Mouse (Mus musculus) 416B (cell line): ENCODE measurements around the gene Klrg1.

Experiments used
- DNase-seq: peaks from one replicate; pipeline ENCODE4 v3.0.0; 2011; ENCODE audit warnings: low read depth

Gene Klrg1

DNA sequence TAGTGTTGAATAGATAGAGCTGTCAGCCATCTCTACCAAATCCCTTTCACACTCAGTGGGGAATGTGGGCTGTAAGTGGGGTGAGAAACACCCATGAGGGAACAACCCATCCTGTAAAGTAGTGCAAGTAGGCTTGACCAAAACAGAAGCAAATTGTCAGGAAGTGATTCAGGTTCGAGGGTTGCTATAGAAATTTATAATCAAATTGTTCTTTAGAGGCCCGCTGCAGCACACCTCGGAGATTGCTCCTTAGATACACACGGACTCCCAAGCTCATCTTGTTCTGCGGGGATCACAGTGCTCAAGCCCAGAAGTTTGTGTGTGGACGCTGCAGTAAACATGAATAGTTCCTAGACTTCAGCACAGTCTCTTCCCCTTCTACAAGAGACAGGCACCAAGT, at the start of gene Klrg1:
Gene Klrg1, minus strand, starts transcription at position 101 of the 400 bp plus-strand sequence.
- DNase-seq: no peak

DNA sequence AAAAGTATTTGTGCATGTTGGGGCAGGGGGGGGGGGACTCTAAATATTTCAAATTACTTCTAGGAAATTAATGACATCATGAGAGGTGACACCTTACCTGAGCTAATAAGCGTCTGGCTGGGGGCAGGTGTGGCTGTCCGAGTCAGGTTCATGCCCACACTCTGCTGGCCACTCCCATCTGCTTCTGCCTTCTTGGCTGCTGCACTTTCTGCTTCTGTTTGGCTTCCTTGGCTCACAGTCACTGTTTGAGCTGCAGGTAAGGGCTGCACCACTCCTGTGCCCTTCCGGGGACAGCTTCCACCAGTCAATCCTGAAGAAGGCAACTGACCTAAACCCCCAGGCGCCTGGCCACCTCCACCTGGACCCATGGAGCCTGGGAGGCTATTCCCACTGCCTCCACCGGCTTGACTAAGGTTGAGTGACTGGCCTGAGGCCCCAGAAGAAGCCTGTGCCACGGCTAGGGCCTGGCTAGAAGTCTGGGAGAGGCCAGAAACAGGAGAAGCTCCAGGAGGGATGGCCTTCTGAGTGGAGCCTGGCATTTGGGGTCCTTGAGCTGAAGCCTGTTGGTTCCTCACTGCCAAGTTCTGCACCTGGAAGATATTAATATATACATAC, 42.8 kb upstream of the Klrg1 start:
- DNase-seq: no peak

DNA sequence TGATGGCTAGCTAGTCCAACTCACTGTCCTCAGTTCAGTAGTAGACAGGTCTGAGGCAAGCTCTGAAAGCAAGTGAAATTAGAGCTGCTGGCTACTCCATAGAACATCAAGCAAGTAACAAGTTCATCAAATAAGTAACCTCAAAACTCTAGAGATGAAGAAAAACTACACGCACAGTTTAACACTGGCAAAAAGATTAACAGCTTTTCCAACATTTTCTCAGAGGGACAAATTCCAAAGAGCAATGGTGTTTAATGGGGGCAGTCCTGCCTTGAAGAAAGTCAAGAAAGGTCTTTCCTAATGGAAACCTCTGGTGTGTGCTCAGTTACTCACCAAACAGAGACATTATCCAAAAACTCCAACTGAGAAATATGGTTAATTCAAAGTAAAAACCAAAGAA, 36.0 kb upstream of the Klrg1 start:
- DNase-seq: no peak

DNA sequence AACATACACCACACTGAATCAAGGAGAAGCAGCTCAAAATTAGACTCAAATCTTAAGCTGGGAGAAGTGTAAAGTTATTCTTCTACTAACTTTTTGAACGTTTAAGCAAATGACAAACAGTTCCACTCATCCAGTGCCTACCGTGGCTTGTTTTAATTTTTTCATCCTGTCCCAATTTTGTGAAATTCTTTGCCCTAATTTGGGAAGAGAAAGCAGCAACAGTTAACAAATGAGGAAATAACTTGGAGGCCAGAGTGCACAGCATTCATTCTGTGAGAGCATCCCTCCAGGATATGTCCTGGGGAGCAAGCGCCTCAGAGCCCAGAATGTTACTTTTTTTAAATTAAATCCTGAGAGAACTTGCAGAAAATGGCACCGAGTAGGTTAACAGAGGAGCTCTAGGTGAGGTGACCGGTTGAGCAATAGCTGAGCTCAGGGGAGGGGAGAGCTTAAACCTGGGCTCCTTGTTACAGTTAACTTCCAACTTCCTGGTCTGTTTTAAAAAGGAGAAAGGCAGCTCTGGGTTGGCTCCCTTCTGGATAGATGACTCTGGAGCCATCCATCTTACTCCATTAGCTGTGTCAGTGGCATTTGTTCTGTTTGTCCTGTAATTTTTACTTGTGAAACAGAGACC, 27.6 kb upstream of the Klrg1 start:
- DNase-seq: peak; percentile 27

DNA sequence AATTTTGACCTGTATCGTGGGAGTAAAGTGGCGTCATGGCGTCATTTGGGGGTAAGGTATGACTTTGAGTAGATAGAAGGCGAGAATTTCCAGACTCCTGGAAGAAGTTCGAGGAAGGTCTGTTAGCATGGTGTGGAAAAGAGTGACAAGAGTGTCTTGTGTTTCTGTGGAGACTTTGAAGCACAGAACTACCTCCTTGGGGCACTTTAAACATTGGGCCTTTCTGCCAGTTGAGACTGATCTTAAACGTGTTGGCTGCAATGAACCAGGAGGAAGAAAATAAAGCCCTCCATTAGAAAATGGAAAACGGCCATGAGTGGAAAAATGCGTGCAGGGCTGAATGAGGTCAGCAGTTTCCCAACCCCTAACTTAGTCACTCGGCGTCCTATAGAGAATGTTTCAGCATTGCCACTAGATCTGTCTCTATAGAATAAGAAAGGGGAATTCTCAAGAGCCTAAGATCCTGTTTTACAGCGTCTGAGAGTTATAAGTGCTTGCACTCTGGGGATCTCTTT, 26.8 kb upstream of the Klrg1 start:
- DNase-seq: peak; percentile 64

DNA sequence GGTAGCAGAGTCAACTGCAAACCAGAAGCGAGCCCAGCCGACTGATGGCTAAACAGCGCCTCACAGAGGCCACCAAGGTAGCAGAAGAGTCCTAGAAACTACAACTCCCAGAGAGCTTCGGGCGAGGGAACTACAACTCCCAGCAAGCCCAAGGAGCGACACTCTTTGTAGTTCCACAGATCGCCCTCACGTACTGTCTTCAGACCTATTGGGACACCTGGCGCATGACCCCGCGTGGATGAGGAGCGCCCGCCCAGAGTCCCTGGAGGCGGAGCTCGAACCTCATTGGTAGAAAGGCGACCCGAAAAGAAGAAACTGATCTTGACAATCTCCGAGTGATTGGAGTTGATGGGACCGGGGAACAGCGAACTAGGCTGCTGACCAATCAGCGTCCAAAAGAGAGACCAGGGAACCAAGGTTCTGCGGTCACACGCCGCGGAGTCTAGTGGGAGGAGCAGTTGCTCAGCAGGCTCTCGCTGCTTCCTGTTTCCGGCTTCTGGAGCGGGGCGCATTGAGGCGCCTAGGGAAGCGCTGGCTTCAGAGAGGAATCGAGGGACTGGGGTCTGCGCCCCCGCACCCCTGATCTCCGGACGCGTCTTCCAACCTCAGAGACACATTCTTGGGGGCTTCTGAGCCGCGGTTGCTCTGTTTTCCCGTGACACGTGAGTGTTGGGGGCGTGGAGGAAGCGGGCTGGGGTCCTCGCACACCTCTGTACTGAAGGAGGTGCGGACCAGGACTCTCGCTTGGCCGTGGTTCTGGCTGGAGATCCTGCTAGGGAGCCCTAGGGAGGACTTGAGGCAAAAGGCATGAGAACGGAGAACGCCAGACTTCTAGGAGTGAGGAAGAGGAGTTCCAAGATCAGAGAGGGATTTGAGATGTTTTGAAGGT, 26.1 kb upstream of the Klrg1 start, which contains the start of gene M6pr:
Gene M6pr, plus strand, starts transcription at position 216 of the 889 bp plus-strand sequence.
- DNase-seq: peak; percentile 99

DNA sequence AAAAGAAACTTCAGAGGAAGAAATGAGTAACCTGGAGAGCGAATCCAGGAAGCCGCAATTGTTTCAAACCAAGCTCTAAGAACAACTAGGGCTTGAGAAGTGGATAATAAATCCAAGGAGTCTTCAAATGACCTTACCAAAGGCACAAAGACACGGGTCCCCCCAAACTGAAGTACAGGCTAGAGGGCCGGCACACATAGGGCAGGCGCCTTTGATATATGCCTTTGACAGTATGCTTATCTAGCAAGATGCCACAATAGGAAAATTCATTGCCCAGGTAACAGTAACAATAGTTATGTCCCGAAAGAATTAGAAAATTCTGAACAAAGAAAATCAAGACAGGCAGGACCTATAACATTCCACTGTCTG, 25.4 kb upstream of the Klrg1 start:
- DNase-seq: no peak

DNA sequence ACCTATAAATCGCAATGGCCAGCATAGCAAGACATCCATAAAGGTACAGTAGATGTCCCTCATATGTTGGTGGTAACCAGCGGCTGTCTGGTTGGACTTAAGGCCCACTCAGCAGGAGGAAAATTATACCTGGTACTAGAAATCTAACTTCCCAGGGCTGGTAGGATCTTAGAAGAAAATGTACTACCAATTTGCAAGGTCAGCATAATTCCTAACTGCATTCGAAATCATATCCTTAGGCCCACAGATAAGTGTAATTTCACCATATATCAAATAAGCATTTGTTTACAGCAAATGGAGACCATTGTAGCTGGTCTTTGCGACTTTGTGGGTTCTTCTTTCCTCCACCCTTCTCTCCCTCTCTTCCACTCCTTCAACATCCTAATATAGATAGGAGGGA, 24.0 kb upstream of the Klrg1 start:
- DNase-seq: no peak

DNA sequence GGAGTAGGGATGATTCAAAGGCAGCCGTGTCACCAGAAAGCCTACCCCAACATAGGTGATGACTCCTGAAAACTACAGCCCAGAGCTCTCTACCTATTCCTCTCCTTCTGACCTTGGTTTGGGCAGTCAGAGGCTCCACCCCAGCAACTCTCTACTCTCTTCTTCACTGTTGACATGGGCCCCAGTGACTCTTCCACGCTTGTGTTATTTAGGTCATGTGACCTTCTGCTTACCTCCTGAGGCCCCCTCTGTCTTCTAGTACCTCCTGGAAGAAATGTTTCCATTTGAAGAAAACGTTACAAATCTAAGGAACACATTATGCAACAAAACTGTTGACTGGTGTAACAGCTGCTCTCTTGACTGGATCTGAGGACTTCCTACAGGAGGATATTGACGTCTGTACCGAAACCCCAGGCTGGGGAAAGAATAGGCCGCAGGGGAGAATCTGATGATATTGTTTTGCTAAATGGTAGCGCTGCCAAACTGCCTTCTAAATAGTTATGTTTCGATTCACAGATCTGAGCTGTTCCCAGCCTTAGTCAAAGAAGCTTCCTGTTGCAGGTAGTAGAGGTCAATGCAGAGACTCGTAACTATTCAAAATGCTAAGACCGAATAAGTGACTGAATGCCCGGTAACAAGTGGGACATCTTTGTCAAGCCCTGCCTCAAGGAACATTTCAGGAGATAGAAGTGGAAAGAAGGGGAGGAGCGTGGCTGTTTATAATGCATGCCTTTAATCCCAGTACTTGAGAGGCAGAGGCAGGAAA, 22.3 kb upstream of the Klrg1 start:
- DNase-seq: no peak

DNA sequence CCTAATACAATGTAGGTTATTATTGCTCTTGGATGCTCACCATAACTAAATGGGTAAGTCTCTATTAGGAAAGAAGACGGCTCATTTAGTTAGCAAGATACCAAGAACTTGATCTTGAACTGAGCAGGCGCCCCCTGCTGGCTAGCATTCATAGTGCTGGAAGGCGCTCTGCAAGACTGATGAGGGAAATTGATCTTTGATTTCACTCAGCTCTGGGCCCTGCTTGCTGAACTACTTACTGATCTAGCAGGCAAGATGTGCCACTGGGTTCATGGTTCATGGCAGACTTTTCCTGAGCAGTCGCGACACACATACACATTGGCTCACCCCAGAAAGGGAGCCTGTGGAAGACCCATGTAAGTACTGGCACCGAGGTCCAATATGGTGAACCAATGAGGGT, 21.7 kb upstream of the Klrg1 start:
- DNase-seq: peak; percentile 78

DNA sequence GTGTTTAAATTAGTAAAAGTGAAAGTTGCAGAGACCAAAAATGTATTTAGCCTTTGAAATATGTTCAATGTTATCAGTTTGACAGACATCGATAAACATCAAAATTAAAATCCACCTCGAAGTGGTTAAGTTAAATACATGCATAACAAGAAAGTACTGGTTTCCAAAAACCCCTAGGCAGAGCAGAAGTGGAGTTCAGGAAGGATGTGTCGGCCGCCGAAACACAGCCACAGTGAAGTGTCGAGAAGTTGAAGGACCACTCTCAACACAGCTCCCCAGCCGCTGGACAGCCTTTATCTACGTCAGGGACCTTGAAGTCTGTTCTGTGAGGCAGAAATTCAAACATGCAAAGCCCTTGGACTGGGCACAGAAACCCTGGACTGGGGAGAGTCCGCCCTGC, 20.8 kb upstream of the Klrg1 start:
- peak; percentile 18 for DNase-seq

DNA sequence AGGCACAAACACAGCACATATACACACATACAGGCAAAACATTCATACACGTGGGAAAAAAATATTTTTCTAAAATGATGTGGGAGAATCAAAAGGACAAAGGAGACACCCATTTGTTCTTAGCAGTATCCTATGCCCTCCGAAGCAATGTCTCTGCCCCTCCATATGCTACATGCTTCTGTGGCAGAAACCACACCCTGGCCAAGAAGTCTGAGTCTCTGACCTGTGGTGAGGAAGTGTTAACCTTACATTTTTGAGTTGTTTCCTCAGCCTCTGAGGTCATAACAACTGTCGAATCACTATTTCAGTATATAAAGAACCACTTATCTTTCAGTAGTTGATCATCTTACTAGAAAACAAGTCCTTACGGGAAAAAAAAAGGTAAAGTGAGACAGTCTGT, 20.0 kb upstream of the Klrg1 start:
- DNase-seq: peak; percentile 59

DNA sequence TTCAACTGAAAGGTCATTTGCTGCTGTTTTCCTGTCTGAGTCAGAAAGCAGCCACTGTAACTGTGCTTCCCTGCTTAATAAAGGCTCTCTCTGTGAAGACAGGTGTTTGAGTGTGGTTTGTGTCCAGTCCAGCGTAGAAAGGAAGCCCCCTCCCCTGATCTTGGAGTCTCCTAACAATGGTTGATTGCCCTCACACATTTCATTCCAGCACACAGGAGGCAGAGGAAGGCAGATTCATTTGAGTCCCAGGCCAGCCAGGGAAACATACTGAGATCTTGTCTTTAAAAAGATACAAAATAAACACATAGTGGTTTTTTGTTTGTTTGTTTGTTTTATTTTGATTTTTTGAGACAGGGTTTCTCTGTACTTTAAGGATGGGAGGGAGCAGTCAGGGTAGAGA, 19.4 kb upstream of the Klrg1 start:
- no peak for DNase-seq

DNA sequence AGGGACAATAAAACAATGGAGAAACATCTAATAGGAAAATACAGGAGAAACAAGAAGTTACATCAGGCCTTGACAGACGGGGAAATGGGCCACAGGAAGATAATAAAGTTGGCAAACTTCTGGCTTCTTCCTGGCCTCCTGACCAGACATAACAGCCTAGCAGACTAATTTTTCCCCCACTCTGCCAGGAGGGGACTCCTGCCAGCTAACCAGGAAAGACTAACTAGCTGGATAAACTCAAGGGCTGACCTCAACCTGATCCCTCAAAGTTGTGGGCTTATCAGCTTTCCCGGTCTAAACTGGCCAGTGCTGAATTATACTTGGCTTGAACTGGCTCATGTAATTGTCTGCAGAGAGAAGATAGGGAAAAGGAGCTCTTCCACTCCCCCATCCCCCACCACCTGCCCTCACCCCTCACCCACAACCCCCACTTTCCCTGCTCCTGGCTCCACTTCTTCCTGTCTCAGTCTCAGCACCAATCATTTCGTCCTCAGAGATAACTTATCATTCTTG, 17.0 kb upstream of the Klrg1 start:
- DNase-seq: peak; percentile 36

DNA sequence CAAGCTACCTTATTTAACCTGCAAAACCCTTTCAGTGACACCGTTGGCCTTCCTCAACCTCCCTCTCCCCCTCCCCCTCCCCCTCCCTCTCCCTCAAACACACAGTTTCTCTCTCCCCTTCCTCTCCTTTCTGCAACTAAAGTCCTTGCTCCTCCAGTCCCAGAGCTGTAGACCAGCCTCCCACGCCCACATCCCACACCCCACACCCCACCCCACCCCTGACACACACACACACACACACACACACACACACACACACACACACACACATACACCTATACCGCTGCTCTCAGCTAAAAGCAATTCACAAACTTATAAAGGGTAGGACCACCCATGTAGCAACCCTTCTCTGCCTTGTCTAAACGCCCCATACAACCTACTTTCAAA, 15.5 kb upstream of the Klrg1 start:
- no peak for DNase-seq

DNA sequence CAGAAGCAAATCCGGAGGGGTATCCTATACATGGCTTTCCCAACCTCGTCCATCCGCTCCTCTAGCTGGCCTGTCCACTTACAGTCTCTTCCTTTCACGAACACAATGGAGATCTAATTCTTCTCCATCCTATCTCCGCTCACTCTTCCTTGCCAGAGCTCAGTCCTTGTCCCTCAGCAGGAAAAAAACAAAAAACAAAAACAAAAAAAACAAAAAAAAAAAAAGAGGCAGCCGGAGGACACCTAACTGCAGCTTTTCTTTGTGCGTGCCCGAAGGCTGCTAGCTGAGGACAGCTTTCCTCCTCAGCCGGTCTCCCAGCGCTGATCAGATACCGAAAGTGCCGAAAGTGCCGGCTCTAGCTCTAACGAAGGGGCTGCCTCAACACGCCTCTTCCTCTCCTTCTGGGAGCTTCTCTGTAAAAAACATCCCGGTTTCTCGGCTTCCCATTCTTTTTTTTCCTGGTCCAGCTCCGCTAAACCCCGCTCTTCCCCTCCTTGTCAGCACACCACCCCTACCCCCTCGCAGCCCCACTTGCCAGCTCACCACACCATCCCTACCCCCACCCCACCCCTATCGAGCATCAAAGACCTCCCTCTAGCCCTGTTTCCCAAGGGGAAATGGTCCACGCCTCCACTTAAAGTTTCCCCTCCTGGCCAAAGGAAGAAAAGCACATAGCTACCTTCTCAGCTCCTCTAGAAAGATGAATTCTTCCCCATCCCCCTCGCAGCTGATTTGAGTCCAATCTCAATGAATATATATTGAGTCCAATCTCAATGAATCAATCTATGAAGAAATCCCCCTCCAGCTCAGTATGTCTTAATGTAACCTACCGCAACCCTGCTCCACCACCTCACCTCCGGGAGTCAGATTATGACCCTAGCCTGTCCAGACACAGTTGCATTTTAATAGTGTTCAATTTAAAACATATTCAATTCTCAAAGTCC, 14.9 kb upstream of the Klrg1 start:
- no peak for DNase-seq

DNA sequence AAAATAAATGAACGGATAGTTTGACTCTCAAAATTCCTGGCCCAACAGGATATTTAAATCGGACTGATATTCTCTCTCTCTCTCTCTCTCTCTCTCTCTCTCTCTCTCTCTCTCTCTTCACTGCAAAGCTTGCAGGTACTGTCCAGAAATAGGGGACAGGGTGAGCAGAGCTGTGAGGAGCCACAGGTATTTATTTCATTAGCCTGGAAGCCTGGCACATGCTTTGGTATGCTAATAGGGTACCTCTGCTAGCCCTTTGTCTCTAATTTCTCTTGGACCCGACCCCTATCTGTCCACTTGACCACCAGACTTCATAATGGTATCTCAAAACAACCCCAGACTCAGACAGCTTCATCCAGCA, 14.2 kb upstream of the Klrg1 start:
- DNase-seq: no peak

DNA sequence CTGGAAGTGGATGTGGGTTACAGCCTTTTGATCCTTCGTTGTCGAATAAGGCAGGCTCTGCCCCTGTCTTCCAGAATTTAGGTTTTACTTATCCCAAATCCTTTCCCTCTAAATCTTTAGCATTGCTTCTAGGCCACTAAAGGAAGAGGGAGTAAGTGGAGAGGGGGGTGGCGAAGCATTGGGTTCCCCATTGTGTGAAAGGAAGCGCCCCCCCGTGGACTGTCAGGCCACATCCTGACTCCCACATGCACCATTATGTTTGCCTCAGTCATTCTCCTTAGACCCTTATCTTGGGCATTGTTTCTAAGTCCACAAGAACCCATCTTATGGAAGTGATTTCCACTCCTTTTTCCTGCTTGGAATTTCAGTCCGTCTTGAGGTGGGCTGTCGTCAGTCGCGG, 12.6 kb upstream of the Klrg1 start:
- DNase-seq: no peak

DNA sequence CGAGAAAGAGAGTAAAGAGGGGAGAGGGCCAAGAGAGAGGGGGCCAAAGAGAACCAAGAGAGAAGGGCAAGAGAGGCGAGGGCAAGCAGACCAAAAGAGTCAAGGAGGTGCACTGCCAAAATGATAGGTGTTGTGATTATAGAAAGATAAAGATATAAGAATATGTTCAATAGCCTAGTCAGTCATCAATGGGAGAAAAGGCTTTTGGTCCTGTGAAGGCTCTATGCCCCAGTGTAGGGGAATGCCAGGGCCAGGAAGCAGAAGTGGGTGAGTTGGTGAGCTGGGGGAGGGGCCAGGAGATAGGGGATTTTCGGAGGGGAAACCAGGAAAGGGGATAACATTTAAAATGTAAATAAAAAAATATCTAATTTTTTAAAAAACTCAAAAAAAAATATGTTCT, 11.6 kb upstream of the Klrg1 start:
- DNase-seq: no peak

DNA sequence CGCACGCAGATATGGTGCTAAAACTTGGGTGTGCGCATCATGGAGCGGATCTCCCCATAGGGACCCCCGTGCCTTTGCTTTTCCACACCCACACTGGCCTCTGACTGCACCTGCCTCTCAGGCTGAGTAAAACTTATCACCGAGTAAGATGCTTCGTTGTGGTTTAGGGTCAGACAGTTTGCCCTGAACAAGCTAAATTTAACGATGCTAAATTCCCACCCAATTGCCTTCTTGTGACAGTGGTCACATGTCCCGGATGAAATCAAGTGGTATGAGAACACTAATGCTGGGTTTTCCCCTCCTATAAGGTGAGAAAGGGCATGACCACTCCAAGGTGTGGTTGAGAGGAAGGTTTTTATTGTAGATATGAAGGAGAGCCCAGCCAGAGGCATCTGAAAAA, 11.1 kb upstream of the Klrg1 start:
- no peak for DNase-seq

DNA sequence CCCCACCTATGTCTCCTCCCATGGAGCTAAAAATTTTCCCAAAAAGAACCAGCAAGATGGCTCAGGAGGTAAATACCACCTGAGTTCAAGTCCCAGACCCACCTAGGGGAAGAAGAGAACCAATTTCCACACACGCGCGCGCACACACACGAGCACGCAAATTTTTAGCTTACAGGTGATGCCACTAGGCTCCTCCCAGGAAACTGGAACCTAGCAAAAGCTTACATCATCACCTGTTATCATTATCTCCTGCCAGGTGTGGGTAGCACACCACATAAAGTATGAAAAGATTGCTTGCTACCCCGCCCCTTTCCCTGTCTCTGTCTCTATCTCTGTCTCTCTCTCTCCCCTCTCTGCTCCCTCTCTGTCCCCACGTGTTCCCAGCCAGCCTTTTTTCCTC, 10.4 kb upstream of the Klrg1 start:
- DNase-seq: no peak
